Mouse (Mus musculus) C2C12 (cell line): ENCODE measurements around the gene Usp39.

ENCODE experiments used
- CEBPB ChIP-seq: IDR thresholded peaks from one replicate; pipeline ENCODE4 v1.6.1; 2011; ENCODE audit warnings: low read depth, mild to moderate bottlenecking, control low read depth, moderate library complexity
- CTCF ChIP-seq: IDR thresholded peaks from one replicate; pipeline ENCODE4 v1.5.1; 2011; ENCODE audit not compliant: control insufficient read depth, insufficient read depth, insufficient read length
- MAX ChIP-seq: IDR thresholded peaks from one replicate; pipeline ENCODE4 v1.6.1; 2011; ENCODE audit warnings: mild to moderate bottlenecking, control low read depth
- MYOD1 ChIP-seq: IDR thresholded peaks from one replicate; pipeline ENCODE4 v1.6.1; 2011; ENCODE audit warnings: low read depth; ENCODE audit not compliant: control insufficient read depth, insufficient read length
- USF1 ChIP-seq: IDR thresholded peaks from one replicate; pipeline ENCODE4 v1.6.1; 2011; ENCODE audit warnings: low read depth, mild to moderate bottlenecking, control low read depth, moderate library complexity

DNA sequence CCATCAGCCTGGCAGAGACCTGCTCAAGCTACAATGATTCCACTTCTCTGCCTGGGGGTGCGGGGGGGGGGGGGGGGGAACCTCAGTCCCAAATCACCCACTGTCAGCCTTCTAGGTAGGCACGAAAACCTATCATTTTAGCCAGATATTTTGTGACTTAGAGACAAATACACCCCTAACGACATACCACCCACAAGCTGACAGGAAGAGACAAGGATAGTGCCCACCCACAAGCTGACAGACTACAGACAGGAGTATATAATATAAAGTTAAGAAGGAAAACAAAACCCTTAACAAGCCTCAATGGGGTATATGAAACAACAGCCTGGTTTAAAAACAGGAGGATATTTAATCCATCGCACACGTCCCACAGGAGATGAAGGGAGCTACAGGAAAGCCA is 26.5 kb downstream of the Usp39 start:
- no peak for TF ChIP-seq CTCF
- TF ChIP-seq MAX = no peak
- no peak for TF ChIP-seq MYOD1
- no peak for TF ChIP-seq USF1
- no peak for TF ChIP-seq CEBPB
